Mouse (Mus musculus) liver, embryonic 14.5 days (tissue): ENCODE data around the gene Ltbp1.

Experiments
- CTCF ChIP-seq: IDR thresholded peaks from 2 replicates; pipeline ENCODE4 v1.5.1; 2016; ENCODE audit warnings: antibody characterized with exemption, low read depth, control low read depth
- EP300 ChIP-seq: IDR thresholded peaks from 2 replicates; pipeline ENCODE4 v1.6.1; 2016; ENCODE audit warnings: antibody characterized with exemption, low read depth

GRCm38 (mm10) chr17:75151800-75152199 lies 146.4 kb downstream of the Ltbp1 start:
- TF ChIP-seq CTCF (no peak), EP300 (no peak)
